11 mouse cellular contexts compared by ENCODE assay signal in genomic region chr5:36007649-36008048, GRCm38 (mm10).
DNase-seq lines count a peak whose midpoint lies in the region; ATAC-seq lines count a peak whose summit lies in the region.
"Had no signal": no experiment of that assay in that cellular context is flagged by ENCODE, and none has a peak within 500 bp of the region (broad histone marks: within the 10 kb centered on the region; RNA-seq: fewer than 3 reads in every experiment).

No protein-coding gene starts in this region.

- H3K4me1 ChIP-seq in neural tube, embryonic 13.5 days (replicated peaks) = peaks cover 13% of the 10 kb centered on the region
- peaks cover 6% of the 10 kb centered on the region; the same call in 1 of the 2 replicates for H3K4me1 ChIP-seq in hindbrain, embryonic 15.5 days (replicated peaks)
- H3K4me1 ChIP-seq: stomach, embryonic 15.5 days had no signal

- H3K27ac ChIP-seq in neural tube, embryonic 13.5 days (replicated peaks) = no peak overlapping the region
- H3K27ac ChIP-seq in hindbrain, embryonic 15.5 days (replicated peaks) = no peak overlapping the region
- H3K27ac ChIP-seq: stomach, embryonic 15.5 days had no signal

- ATAC-seq in cerebellum, adult (ENCODE audit: insufficient number of reproducible peaks, low FRiP score, low TSS enrichment) = no peak; the same call in 1 of the 2 replicates
- peak; percentile 57; the same call in 1 of the 2 replicates for ATAC-seq in neural tube, embryonic 13.5 days (ENCODE audit: low read depth)
- ATAC-seq in hindbrain, embryonic 15.5 days (ENCODE audit: low FRiP score, low read depth) = peak; percentile 74

- WGBS in neural tube, embryonic 13.5 days = 48% methylated on average over 10 of the region's 10 CpGs
- 41% methylated on average over 10 of the region's 10 CpGs for WGBS in hindbrain, embryonic 15.5 days

- H3K9me3 ChIP-seq in neural tube, embryonic 13.5 days = no peaks in the 10 kb centered on the region
- no peaks in the 10 kb centered on the region for H3K9me3 ChIP-seq in hindbrain, embryonic 15.5 days
- H3K9me3 ChIP-seq: megakaryocyte, embryonic 14.5 days; stomach, embryonic 15.5 days had no signal

- peak; percentile 15 for DNase-seq in cerebellum, adult 11 months
- DNase-seq in neural tube, embryonic 10.5 days (ENCODE audit: extremely low spot score, low spot score) = no peak
- DNase-seq in retina, postnatal 7 days (ENCODE audit: low read depth, low spot score) = peak; percentile 33
- no peak for DNase-seq in lung, postnatal 10 days
- no peak for DNase-seq in urinary bladder, adult 18-20 months (ENCODE audit: low spot score in 2 of 2)
- DNase-seq: adrenal gland, postnatal 36 days had no signal

- H3K4me3 ChIP-seq in neural tube, embryonic 13.5 days = no peak overlapping the region
- H3K4me3 ChIP-seq in hindbrain, embryonic 15.5 days = no peak overlapping the region
- H3K4me3 ChIP-seq: megakaryocyte, embryonic 14.5 days; stomach, embryonic 15.5 days had no signal

- H3K4me2 ChIP-seq in neural tube, embryonic 13.5 days = no peak overlapping the region
- H3K4me2 ChIP-seq in hindbrain, embryonic 15.5 days = no peak overlapping the region
- H3K4me2 ChIP-seq: stomach, embryonic 15.5 days had no signal

- no peak overlapping the region for H3K9ac ChIP-seq in neural tube, embryonic 13.5 days
- no peak overlapping the region for H3K9ac ChIP-seq in hindbrain, embryonic 15.5 days
- H3K9ac ChIP-seq: stomach, embryonic 15.5 days had no signal

- peaks cover 13% of the 10 kb centered on the region for H3K36me3 ChIP-seq in neural tube, embryonic 13.5 days
- H3K36me3 ChIP-seq in hindbrain, embryonic 15.5 days = peaks cover 4% of the 10 kb centered on the region; the same call in 1 of the 2 replicates
- H3K36me3 ChIP-seq: stomach, embryonic 15.5 days had no signal

- H3K27me3 ChIP-seq in neural tube, embryonic 13.5 days = no peaks in the 10 kb centered on the region
- no peaks in the 10 kb centered on the region for H3K27me3 ChIP-seq in hindbrain, embryonic 15.5 days
- H3K27me3 ChIP-seq: stomach, embryonic 15.5 days had no signal

Comparison
In these comparisons a context has a peak if more than half of its experiments do, and no peak if none do; other contexts are left out.
1. DNase-seq: peak in cerebellum, adult 11 months (single experiment) and retina, postnatal 7 days (single experiment); none in neural tube, embryonic 10.5 days (single experiment), lung, postnatal 10 days (single experiment) and urinary bladder, adult 18-20 months (0 of 2).